Mouse (Mus musculus) heart, embryonic 16.5 days (tissue): ENCODE results near the gene Fam198a. TPM values are rescaled to one million over a fixed set of nuclear protein-coding genes. Genes with fewer than 3 reads are reported as not detected.

Experiments
- ATAC-seq: fragments of 200-750 bp; cut with Nextera tagmentation; replicated peaks from 2 replicates; pipeline ENCODE4 v1.8.0; 2017; ENCODE audit warnings: moderate number of reproducible peaks; ENCODE audit not compliant: insufficient read depth, low FRiP score; ENCODE audit errors: extremely low read depth
- H3K27ac ChIP-seq: fragments of 300-500 bp; sonication (generic); 2 replicates; pipeline ENCODE4 v1.5.1; 2014; ENCODE audit warnings: mild to moderate bottlenecking, low read length, control low read depth, moderate library complexity
- H3K27me3 ChIP-seq: fragments of 300-500 bp; sonication (generic); 2 replicates; pipeline ENCODE4 v1.6.1; 2014; ENCODE audit warnings: low read length, mixed read lengths; ENCODE audit not compliant: control insufficient read depth, insufficient read depth
- H3K36me3 ChIP-seq: fragments of 300-500 bp; sonication (generic); 2 replicates; pipeline ENCODE4 v1.6.1; 2014; ENCODE audit not compliant: control insufficient read depth, insufficient read depth
- H3K4me1 ChIP-seq: fragments of 300-500 bp; sonication (generic); 2 replicates; pipeline ENCODE4 v1.6.1; 2014; ENCODE audit warnings: low read length, mixed read lengths; ENCODE audit not compliant: control insufficient read depth, insufficient read depth
- H3K4me2 ChIP-seq: fragments of 300-500 bp; sonication (generic); 2 replicates; pipeline ENCODE4 v1.6.1; 2014; ENCODE audit warnings: low read depth, mild to moderate bottlenecking, control low read depth, low read length
- H3K4me3 ChIP-seq: fragments of 300-500 bp; sonication (generic); 2 replicates; pipeline ENCODE4 v1.5.1; 2014; ENCODE audit warnings: mild to moderate bottlenecking, control low read depth, low read length
- H3K9ac ChIP-seq: fragments of 300-500 bp; sonication (generic); 2 replicates; pipeline ENCODE4 v1.6.1; 2014; ENCODE audit warnings: low read length, control low read depth
- H3K9me3 ChIP-seq: fragments of 300-500 bp; sonication (generic); replicated peaks from 2 replicates; pipeline ENCODE4 v1.6.1; 2016; ENCODE audit warnings: low read length; ENCODE audit not compliant: control insufficient read depth
- WGBS: fragments of 180-500 bp; shearing (Covaris S2); extraction: QIAGEN DNeasy Blood & Tissue Kit; methylation state at CpG from one replicate; pipeline ENCODE4 v1.1.7; 2014; 5-methylcytosine and 5-hydroxymethylcytosine counted together
- polyA plus RNA-seq: library from polyadenylated mRNA; unstranded; fragments of >200 nt; fragmentation: Nextera tagmentation; extraction: Ambion mirVana; gene quantifications from 2 replicates; pipeline ENCODE4 v1.2.1, GENCODE M21; 2015

Fam198a gene
- polyA plus RNA-seq, 1 experiment from 2014 or later, result 1.8 TPM

DNA sequence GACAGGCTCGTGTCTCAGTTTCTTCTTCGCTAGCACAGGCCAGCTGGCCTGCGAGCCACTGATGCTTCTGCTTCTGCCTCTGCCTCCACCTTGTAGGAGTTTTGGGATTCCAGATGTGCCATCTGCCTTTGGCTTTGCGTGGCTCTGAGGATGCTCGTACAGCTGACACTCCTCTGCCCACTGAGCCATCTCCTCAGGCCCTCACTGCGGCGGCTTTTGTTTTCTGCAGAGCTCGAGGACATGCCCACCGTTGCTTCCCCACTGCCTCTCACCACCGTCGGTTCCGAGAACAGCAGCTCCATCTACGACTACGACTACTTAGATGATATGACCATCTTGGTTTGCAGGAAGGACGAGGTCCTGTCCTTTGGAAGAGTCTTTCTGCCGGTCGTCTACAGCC lies 42.5 kb upstream of the Fam198a start:
- Histone ChIP-seq H3K9me3 (no peaks in the 10 kb centered on the region), H3K4me3 (no peak overlapping the region), H3K27me3 (no peaks in the 10 kb centered on the region), H3K4me1 (no peaks in the 10 kb centered on the region), H3K36me3 (no peaks in the 10 kb centered on the region), H3K27ac (no peak overlapping the region), H3K4me2 (no peak overlapping the region), H3K9ac (no peak overlapping the region)
- no peak for ATAC-seq
- WGBS, result 89% methylated on average over 17 of the region's 17 CpGs

DNA sequence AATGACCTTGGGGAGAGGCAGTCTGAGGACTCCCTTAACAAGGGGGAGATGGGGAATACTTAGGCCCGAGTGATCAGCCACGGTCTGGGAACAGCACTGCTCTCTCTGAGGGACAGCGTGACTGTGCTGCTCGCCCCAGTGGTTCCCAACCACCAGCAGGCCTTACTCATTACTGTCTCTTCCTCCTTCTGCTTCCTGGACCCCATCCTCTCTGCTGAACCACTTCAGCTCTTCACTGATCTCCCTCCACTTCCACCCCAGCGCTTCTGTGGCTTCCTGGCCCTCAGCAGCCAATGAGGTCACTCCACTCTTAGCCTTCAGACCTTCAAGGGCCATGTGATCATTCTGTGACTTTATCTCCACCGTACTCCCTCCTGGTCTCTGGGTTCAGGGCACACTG lies 41.2 kb upstream of the Fam198a start:
- 57% methylated on average over 6 of the region's 6 CpGs for WGBS
- Histone ChIP-seq H3K9me3 (no peaks in the 10 kb centered on the region), H3K4me3 (no peak overlapping the region), H3K36me3 (no peaks in the 10 kb centered on the region), H3K27me3 (no peaks in the 10 kb centered on the region), H3K4me1 (no peaks in the 10 kb centered on the region), H3K9ac (no peak overlapping the region), H3K4me2 (no peak overlapping the region), H3K27ac (no peak overlapping the region)
- no peak for ATAC-seq

DNA sequence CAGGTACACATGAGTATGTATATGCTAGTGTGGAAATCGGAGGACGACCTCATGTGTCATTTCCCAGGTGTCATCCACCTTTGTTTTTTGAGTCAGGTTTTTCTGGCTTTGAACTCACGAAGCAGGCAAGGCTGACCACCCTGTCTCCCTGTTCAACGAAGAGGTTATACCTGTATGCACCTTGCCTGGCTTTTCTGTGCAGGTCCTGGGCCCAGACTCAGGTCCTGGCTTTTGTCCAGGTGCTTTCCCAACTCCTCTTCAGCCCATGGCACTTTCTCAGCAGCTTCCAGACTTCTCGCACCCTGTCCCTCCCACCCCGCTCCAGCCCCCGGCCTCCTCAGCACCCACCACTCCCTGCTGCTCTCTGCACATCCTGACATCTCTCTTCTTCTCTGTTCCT lies 39.6 kb upstream of the Fam198a start:
- no peaks in the 10 kb centered on the region for H3K36me3 ChIP-seq
- H3K4me1 ChIP-seq, result no peaks in the 10 kb centered on the region
- H3K4me3 ChIP-seq, result no peak overlapping the region
- no peak for ATAC-seq
- 91% methylated on average over 7 of the region's 7 CpGs for WGBS
- H3K27me3 ChIP-seq, result no peaks in the 10 kb centered on the region
- H3K9me3 ChIP-seq, result no peaks in the 10 kb centered on the region
- no peak overlapping the region for H3K27ac ChIP-seq
- no peak overlapping the region for H3K4me2 ChIP-seq
- no peak overlapping the region for H3K9ac ChIP-seq

DNA sequence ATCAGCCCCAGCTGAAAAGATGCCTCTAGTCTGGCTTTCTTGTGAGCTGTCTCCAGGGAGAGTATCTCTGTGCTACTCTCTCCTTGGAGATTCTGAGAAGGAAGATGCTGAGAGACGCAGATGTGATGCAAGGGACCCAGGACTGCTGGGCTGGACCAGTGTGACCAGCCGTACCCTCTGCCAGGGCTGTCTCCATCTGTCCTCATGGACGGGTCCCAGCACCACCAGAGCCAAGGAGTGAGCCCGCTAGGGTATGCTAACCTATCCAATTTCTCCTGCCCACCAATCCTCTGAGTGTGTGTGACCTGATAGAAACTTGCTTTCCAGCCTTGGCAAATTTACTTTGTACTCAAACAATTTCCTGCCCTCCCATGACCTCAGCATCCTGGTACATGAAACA lies 38.0 kb upstream of the Fam198a start:
- no peaks in the 10 kb centered on the region for H3K4me1 ChIP-seq
- ATAC-seq, result no peak
- H3K9ac ChIP-seq, result no peak overlapping the region
- 79% methylated on average over 4 of the region's 4 CpGs for WGBS
- no peak overlapping the region for H3K27ac ChIP-seq
- no peaks in the 10 kb centered on the region for H3K27me3 ChIP-seq
- H3K9me3 ChIP-seq, result no peaks in the 10 kb centered on the region
- no peak overlapping the region for H3K4me3 ChIP-seq
- H3K36me3 ChIP-seq, result no peaks in the 10 kb centered on the region
- no peak overlapping the region for H3K4me2 ChIP-seq

DNA sequence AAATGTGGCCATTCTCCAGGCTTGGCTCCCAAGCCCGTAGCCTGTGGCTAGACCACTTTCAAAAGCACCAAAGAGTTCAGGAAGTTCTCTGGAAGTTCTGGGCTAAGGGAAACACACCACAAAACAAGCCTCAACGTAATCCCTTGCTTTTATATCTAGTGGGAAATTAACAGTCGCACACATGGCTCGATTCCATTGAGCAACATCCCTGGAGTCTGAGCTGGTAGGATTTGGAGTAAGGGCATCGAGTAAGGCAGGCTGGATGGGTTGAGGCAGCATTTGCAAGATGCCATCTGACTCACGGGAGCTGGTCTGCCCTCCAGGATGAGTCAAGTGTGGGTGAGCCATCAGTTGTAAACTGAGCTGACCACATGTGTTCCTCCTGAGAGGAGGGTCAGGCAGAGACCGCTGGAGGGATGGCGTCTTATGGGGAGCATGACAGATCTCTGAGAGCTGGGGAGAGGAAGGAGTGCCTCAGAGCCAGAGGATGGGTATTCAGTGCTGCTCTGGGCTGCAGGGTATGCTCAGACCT lies 36.5 kb upstream of the Fam198a start:
- no peak overlapping the region for H3K27ac ChIP-seq
- H3K27me3 ChIP-seq, result no peaks in the 10 kb centered on the region
- no peak for ATAC-seq
- no peaks in the 10 kb centered on the region for H3K4me1 ChIP-seq
- H3K4me3 ChIP-seq, result no peak overlapping the region
- H3K4me2 ChIP-seq, result no peak overlapping the region
- no peaks in the 10 kb centered on the region for H3K36me3 ChIP-seq
- no peaks in the 10 kb centered on the region for H3K9me3 ChIP-seq
- WGBS, result 75% methylated on average over 8 of the region's 8 CpGs
- H3K9ac ChIP-seq, result no peak overlapping the region

DNA sequence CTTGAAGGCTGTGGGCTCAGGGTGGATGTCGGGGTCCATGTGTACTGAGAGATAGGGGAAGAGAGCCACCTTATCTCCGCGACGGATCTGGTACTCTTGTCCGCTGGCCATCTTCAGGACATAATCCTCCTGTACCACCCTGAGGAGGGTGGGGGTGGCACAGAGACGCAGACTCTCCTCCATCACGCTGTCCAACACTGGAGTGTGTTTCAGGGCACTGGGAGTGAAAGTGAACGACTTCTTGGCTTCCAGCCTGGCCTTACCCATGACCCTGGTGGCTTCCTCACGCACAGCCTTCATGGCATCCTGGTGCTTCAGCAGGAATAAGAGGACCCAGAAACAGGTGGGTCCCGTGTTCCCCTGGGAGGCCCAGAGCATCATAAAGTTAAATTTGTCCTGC lies 35.7 kb upstream of the Fam198a start:
- Histone ChIP-seq H3K36me3 (no peaks in the 10 kb centered on the region), H3K4me2 (no peak overlapping the region), H3K9me3 (no peaks in the 10 kb centered on the region), H3K27me3 (no peaks in the 10 kb centered on the region), H3K4me3 (no peak overlapping the region), H3K27ac (no peak overlapping the region), H3K4me1 (no peaks in the 10 kb centered on the region), H3K9ac (no peak overlapping the region)
- ATAC-seq, result no peak
- 83% methylated on average over 10 of the region's 10 CpGs for WGBS

DNA sequence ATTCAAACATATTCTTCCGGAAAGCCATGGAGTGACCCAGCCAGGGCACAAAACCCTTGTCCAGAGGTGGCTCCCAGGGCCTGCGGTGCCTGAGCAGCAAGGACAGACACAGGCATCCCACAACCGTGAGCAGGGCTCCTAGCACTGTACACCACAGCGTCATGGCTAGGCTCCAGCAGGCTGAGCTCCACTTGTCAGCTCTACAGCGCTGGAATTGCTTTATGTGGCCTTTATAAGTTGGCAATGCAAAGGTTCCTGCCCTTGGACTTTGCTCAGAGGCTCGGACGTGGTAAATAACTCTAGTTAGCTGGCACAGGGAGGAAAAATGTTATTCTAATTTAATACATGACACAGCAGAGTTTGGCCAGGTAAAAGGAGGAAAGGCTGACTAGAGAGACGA lies 34.7 kb upstream of the Fam198a start, which contains the start of gene Cyp8b1:
Gene Cyp8b1, minus strand, starts transcription at position 204 of the 400 bp plus-strand sequence.
- H3K9ac ChIP-seq, result no peak within 1 kb of the TSS
- no peak within 1 kb of the TSS for H3K27ac ChIP-seq
- no peak for ATAC-seq
- no peak within 1 kb of the TSS for H3K4me3 ChIP-seq
- 73% methylated on average over 8 of the region's 8 CpGs for WGBS
- H3K9me3 ChIP-seq, result no peaks in the 10 kb centered on the region
- no peaks in the 10 kb centered on the region for H3K4me1 ChIP-seq
- no peak within 1 kb of the TSS for H3K4me2 ChIP-seq
- no peaks in the 10 kb centered on the region for H3K27me3 ChIP-seq
- H3K36me3 ChIP-seq, result no peaks in the 10 kb centered on the region

DNA sequence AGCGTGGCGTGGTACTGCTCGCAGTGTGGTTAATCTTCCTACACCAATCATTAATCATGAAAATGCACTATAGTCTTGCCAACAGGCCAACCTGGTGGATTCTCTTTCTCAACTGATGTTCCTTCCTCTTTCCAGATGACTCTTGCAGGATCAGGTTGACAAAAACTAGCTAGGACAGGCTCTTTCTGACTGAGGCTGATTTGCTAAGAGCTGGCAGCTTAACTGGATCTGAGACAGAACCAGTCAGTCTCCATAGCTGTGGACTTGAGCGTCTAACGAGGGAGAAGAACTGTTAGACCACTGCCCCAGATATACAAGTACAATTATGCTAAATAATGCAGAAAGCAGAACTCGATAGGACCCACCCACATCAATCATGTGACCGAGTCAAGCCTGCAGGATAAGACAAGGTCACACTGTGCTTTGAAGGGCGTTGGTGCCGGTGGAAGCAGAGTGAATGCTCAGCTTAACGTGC lies 31.7 kb upstream of the Fam198a start:
- ATAC-seq, result no peak
- Histone ChIP-seq H3K9ac (no peak overlapping the region), H3K4me2 (no peak overlapping the region), H3K27me3 (no peaks in the 10 kb centered on the region), H3K27ac (no peak overlapping the region), H3K4me3 (no peak overlapping the region), H3K36me3 (no peaks in the 10 kb centered on the region), H3K4me1 (no peaks in the 10 kb centered on the region), H3K9me3 (no peaks in the 10 kb centered on the region)
- 60% methylated on average over 10 of the region's 10 CpGs for WGBS

DNA sequence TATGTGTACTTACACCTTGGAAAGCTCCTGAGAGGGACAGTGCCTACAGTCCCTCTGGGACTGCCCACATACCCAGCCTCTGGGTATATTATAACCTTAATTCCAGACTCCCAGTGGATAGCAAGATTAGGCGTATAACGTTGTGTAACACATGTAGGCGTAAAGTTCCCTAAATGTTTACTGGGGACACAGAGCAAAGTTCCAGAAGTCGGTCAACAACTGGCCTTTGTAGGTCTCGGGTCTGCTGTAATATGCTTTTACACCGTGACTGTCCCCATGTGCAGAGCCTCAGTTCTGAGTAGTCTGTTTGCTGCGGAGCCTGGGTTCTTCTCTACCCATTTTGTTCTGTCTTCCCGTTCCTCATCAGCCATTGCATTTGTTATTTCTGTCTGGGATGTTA lies 27.3 kb upstream of the Fam198a start:
- Histone ChIP-seq H3K9ac (no peak overlapping the region), H3K4me2 (no peak overlapping the region), H3K4me3 (no peak overlapping the region), H3K4me1 (no peaks in the 10 kb centered on the region), H3K27me3 (no peaks in the 10 kb centered on the region), H3K36me3 (no peaks in the 10 kb centered on the region), H3K9me3 (no peaks in the 10 kb centered on the region), H3K27ac (no peak overlapping the region)
- ATAC-seq, result no peak
- WGBS, result 81% methylated on average over 8 of the region's 8 CpGs
